Mouse (Mus musculus) left cerebral cortex, postnatal 36 days (tissue): Measurements from ENCODE around the gene Hexim1. TPM values are rescaled to one million over a fixed set of nuclear protein-coding genes. Genes with fewer than 3 reads are reported as not detected.

Experiments
- DNase-seq, 2 experiments: peaks; one replicate each; pipeline ENCODE4 v3.0.0; 2021 to 2022; ENCODE audit warnings: low spot score in 2 of 2, mixed read lengths in 1 of 2
- intact Hi-C: fragments of 180-260 bp; cut with DNase I; formaldehyde crosslinking; loops from one replicate; pipeline ENCODE4 v1.15.1; 2025
- total RNA-seq, 2 experiments: library from RNA; stranded (reverse); gene quantifications; 2 replicates each; pipeline ENCODE4 v1.2.3; 2021

Hexim1 gene
- total RNA-seq, 2 experiments from 2014 or later: 42.8 to 51.6 TPM

DNA sequence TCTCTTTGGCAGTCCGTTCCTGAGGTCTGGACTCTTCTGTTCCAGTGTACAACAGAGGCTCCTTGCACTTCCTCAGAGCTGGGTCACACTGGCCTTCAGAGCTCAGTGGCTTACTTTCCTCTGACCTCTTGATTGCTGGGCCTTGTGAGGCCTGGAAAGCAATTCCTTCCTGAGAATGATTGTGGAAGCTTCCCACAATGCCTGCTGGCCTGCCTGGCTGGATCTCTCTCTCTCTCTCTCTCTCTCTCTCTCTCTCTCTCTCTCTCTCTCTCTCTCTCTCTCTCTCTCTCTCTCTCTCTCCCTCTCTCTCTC is 25.9 kb downstream of the Hexim1 start:
- no peak for DNase-seq
- intact Hi-C loops: loop anchor here (5.0 kb wide), 1 partner anchor 40 kb away; the partner anchor contains the start of genes Acbd4 and Plcd3

DNA sequence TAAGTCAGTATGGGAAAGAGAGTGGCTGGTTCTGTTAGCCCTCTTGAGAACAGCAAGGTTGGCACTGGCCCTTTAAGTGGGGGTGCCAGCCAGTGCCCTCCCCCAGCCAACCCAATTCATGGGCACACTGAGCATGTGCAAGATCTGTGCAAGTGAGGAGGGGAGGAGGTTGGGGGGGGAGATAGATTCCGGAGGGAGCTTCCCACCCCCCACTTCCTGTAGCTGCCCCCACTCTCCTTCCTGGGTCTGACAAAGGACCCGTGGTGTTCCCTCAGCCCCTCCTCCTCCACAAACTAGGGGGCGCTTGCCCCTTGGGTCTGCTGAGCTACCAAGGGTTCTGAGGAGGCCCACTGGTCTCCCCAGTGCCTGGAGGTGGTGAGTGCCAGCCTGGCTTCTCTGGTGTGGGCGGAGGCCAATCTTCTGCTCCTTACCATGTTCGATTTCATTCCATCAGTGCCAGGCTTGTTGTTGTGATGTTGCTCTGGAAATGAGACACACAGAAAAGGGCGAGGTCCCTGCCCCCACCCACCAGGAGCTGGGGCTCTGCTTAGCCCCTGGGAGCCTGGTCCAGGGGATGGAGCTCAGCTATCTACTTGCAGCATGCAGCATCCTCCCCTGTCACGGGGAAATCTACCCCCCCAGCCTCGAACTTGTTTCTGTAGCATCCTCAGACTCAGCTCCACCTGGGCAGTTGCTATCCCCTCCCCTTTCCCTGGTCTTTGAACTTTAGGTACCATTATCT is 26.6 kb downstream of the Hexim1 start:
- intact Hi-C loops: loop anchor here (5.0 kb wide), 1 partner anchor 40 kb away; the partner anchor contains the start of genes Acbd4 and Plcd3
- DNase-seq: peak; percentile 84 to 88

DNA sequence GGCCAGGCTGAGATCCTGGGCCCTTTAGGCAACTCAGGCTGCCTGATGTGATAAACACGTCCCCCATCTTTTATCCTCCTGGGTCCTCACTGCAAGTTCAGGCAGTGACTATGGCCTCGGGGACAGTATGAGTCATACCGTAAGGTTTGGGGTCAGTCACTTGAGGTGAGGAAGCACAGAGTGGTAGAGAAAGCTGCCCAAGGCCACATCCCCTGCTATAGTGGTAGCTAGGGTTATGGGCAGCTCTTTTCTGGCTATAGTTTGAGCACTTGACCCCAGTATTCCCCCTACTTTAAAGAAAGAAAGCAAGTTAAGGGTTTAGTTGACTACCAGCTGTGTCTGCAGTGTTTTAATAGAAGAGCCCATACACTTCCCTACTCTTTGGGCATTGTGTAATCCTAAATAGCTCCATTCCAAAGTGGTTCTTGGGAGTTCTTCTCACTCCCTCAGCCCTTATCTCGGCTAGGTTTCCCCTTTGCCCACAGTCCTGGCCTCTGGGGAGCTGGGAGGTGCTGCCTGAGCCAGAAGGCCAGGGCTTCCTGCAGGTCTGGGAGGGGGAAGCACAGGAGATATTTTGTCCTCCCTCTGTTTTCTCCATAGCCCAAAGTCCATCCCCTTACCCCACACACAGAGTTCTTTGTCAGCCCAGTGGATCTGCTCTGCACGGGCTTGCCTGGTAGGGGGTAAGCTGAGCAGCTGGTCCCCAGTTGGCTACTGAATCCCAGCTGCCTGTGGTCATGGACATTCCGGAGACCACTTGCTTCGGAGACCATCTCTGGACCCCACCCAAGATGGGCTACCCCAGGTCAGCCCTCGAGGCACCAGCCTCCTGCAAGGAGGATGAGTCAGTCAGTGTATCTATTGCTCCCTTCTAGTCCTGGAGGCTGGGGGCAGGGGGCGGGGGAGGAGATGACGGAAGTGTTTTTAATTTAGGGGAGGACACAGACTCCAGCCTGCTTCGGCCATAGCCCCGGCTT is 28.6 kb downstream of the Hexim1 start:
- intact Hi-C loops: loop anchor here (5.0 kb wide), 1 partner anchor 42 kb away; the partner anchor contains the start of genes Acbd4 and Plcd3
- DNase-seq: no peak

DNA sequence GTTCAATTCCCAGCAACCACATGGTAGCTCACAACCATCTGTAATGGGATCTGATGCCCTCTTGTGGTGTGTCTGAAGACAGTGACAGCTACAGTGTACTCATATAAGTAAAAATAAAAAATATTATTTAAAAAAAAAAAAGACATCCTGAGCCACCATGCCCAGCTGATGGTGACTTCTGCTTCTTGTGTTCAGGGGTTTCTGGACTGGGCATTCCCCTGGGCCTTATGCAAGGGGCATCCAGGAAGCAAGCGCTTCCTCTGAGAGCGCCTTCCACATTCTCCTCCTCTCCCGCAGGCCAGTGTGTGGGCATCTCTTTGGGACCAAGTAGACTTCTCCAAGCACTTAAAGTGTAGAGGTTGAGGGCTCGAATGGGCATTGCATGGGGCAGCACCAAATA is 30.4 kb downstream of the Hexim1 start:
- DNase-seq: no peak
- intact Hi-C loops: no loop called here

GRCm38 (mm10) chr11:103147766-103148165 is 31.7 kb downstream of the Hexim1 start:
- DNase-seq: no peak
- intact Hi-C loops: no loop called here

GRCm38 (mm10) chr11:103149771-103150170 is 33.7 kb downstream of the Hexim1 start:
- DNase-seq: no peak
- intact Hi-C loops: no loop called here

DNA sequence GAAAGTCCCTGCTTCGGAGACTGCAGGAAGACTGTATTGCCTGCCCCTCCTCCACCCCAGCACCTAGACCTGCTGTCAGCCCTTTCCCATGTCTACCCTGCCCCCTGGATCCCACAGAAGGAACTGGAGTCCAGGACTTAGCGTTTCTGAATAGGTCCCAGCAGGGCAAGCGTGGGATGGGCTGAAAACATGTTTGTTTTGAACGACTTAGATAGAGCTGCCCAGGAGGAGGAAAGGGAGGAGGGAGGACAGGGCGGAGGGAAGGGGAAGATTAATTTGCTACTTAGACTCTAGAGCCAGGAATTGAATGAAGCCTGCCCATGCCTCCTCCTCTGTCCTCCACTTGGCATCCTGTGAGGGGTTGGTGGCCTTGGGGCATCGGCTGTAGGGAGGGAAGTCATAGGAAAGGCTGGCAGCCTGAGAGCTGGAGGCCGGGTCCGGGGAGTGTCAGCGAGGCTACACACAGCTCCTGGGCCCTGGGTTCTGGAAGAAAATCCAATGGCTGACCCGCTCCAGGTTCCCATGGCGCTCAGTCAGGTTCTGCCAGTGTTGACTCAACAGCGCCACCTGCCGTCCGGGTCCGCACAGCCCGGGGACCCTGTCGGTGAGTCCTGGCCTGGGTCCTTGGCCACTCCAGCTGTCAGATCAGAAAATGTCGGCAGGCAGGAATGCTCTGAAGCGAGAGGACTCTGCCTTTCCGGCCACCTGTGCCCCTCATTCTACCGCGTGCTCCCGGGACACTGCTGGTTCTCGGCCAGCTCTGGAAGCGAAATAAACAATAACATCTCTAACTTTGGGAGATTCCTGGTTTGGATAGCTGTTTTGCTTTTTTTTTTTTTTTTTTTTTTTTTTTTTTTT is 42.8 kb downstream of the Hexim1 start:
- DNase-seq: peak; percentile 88 to 92
- intact Hi-C loops: loop anchor here (1.0 to 2.0 kb wide), 2 partner anchors 42 to 57 kb away; partner anchors contain the start of gene Hexim1

GRCm38 (mm10) chr11:103160738-103161137 is 44.7 kb downstream of the Hexim1 start:
- intact Hi-C loops: no loop called here
- no peak for DNase-seq

DNA sequence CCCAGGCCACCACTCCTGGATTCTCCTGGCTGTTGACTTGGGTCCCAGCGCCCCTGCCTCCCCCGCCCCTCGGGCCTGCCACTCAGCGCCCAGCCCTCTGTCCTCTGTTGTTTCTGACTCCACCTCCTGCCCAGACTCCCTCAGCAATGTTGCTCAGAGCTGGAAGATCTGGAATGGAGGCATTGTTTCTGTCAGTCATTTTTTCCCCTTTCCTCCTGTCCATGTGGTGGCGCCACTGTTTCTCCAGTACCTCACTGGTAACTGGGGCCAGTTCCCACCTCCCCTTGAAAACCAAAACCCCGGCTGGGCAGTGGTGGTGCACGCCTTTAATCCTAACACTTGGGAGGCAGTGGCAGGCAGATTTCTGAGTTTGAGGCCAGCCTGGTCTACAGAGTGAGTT is 45.4 kb downstream of the Hexim1 start:
- intact Hi-C loops: no loop called here

DNA sequence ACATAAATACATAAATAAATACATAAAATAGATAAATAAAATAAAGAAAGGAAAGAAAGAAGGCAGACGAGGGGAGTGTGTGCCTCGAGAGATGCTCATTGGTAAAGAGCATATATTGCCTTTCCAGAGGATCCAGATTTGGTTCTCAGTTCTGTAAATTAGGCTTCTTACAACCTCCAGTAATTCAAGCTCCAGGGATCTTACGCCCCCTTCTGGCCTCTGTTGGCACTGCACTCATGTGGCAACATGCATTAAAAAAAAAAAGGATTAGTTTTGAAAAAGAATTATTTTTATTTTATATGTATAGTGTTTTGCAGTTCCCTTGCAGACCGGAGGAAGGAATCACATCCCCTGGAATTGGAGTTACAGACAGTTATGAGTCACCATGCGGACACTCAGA is 46.1 kb downstream of the Hexim1 start:
- intact Hi-C loops: no loop called here
- DNase-seq: no peak

More for the DNA sequence above, 45.4 kb downstream of the Hexim1 start:
- DNase-seq: no peak

GRCm38 (mm10) chr11:103164391-103164790 is 48.4 kb downstream of the Hexim1 start:
- no peak for DNase-seq
- intact Hi-C loops: no loop called here

DNA sequence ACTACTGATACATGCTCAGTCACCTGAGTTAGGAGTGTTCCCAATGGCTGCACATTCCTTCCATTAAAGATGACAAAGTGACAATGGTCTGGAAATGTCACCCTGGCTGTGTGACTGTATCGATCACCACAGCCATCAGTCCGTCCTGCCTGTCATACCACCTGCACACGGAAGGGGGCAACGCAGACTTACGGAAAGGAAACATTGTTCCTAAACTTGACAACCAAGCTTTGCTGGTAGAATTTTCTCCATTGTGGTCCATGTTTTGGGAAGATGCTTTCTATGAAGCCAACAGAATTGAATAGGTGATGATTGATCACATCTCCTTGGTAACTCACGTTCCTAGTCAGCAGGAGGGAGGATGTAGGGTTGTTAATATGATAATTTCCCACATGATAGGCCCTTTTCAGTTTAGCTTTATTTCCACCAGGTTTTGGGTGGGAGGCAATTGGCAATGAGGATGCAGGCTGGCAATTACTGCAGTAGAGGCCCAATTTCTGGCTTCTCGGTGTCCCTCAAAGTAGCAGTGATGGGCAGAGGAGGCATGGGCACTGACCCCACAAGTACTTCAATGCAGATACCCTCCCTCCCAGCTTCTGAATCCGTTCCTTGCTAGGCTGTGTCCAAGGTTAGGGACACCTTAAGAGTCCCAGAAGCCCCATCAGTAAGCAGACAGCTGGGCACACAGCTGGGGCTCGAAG is 52.8 kb downstream of the Hexim1 start:
- intact Hi-C loops: loop anchor here (1.0 to 5.0 kb wide), 3 partner anchors 24 to 156 kb away; no protein-coding TSS in a partner anchor
- DNase-seq: peak; percentile 61 to 73

Other genes with a start within 250 kb of the Hexim1 start
- gene Eftud2, start 235.2 kb upstream of the Hexim1 start, total RNA-seq: 100 to 1,000 TPM; 123 to 135 TPM
- gene Ccdc103, start 235.0 kb upstream of the Hexim1 start, total RNA-seq: 1 to 10 TPM; 2.0 to 3.6 TPM
- under 1 TPM in 1 of 2 experiments, not detected in 1; 0.20 TPM for gene Fam187a, start 231.1 kb upstream of the Hexim1 start, total RNA-seq
- 100 to 1,000 TPM; 127 TPM for gene Gfap, start 215.3 kb upstream of the Hexim1 start, total RNA-seq
- gene Kif18b, start 191.1 kb upstream of the Hexim1 start, total RNA-seq: under 1 TPM; 0.16 to 0.44 TPM
- 10 to 100 TPM; 15.1 to 15.6 TPM for gene C1ql1, start 169.5 kb upstream of the Hexim1 start, total RNA-seq
- gene Nmt1, start 88.0 kb upstream of the Hexim1 start, total RNA-seq: 100 to 1,000 TPM; 126 to 127 TPM
- 10 to 100 TPM; 49.7 to 55.1 TPM for gene Dcakd, start 87.9 kb upstream of the Hexim1 start, total RNA-seq
- 10 to 100 TPM; 16.1 to 19.3 TPM for gene Plcd3, start 14.6 kb upstream of the Hexim1 start, total RNA-seq
- 10 to 100 TPM; 72.3 to 80.3 TPM for gene Acbd4, start 14.5 kb upstream of the Hexim1 start, total RNA-seq
- gene Hexim2, start 16.2 kb downstream of the Hexim1 start, total RNA-seq: 10 to 100 TPM; 13.2 to 16.6 TPM
- gene Fmnl1, start 54.9 kb downstream of the Hexim1 start, total RNA-seq: 100 to 1,000 TPM; 129 to 172 TPM
- 1 to 10 TPM; 1.8 to 2.4 TPM for gene 1700023F06Rik, start 92.3 kb downstream of the Hexim1 start, total RNA-seq
- 1 to 10 TPM; 2.0 to 2.4 TPM for gene Spata32, start 102.2 kb downstream of the Hexim1 start, total RNA-seq
- 1 to 10 TPM; 3.1 to 4.0 TPM for gene Map3k14, start 151.2 kb downstream of the Hexim1 start, total RNA-seq
- gene Arhgap27, start 247.5 kb downstream of the Hexim1 start, total RNA-seq: 10 to 100 TPM; 11.6 to 12.6 TPM